Mouse (Mus musculus) cerebral cortex, adult 2 months (tissue): ENCODE data around the gene Fermt1.

Experiments
- WGBS: fragments of 180-500 bp; shearing (Covaris S2); methylation state at CpG from one replicate; pipeline ENCODE4 v1.1.7; 2018; 5-methylcytosine and 5-hydroxymethylcytosine counted together

Gene Fermt1

GRCm38 (mm10) chr2:132922076-132922873 is 23.4 kb downstream of the Fermt1 start:
- 85% methylated on average over 9 of the region's 9 CpGs for WGBS

- 49% methylated on average over 1 of the region's 1 CpGs for WGBS
Observed at GRCm38 (mm10) chr2:132914785-132915184, 30.9 kb downstream of the Fermt1 start.

DNA sequence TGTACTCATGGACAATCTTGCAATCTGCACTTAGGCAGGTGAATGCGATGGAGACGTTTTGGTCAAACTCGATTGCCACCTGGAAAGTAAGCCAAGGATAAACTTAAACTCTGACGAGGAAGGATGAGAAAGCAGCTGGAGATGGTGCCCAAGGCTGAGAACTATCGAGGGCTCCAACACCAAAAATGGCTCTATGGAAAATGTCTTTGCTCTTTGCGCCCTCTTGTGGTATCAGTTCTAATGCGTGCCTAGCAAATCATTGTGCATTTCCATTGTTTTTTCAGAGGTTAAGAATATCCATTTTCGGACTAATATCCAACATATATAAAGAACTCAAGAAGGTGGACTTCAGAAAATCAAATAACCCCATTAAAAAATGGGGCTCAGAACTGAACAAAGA is 38.9 kb downstream of the Fermt1 start:
- WGBS: 26% methylated on average over 8 of the region's 8 CpGs

GRCm38 (mm10) chr2:132904961-132905360 is 40.7 kb downstream of the Fermt1 start:
- 41% methylated on average over 2 of the region's 2 CpGs for WGBS

- 41% methylated on average over 3 of the region's 3 CpGs for WGBS
Observed at GRCm38 (mm10) chr2:132903498-132903897, 42.2 kb downstream of the Fermt1 start.

DNA sequence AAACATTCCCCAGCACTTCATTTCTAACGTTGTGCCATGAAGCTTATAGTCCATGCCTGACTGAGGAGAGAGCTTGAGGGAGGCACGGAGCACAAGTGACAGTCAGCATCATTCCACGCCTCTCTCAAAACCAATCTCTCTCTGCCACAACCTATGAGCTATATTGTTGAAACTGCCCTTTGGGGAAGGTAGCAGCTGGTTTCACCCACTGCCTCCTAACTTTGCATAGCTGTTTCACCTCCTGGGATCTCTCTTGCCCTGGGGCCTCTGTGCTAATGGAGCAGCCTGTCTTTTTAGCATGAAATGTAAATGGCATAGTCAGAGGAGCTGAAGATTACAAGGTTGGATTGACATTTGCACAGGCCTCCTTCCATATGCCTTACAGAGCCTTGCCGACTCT is 43.6 kb downstream of the Fermt1 start:
- WGBS: 72% methylated on average over 4 of the region's 4 CpGs

DNA sequence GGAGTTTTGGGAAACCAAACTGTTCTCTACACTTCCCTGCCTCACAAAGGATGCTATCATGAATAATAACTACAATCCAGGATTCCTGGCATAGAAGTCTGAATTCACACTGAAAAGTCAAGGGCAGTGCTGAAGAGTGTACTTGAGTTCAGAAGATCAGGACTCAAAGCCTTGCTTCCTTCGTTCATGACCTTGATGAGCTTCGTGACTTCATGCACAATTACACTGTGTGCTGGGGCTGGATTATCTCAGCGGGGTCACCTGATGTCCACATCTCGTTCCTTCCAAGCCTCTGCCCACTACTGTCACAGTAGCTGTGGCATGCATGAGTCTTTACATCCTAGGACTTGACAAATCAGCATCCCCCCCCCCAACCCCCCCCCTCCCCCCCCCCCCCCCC is 44.1 kb downstream of the Fermt1 start:
- WGBS: 84% methylated on average over 4 of the region's 4 CpGs

DNA sequence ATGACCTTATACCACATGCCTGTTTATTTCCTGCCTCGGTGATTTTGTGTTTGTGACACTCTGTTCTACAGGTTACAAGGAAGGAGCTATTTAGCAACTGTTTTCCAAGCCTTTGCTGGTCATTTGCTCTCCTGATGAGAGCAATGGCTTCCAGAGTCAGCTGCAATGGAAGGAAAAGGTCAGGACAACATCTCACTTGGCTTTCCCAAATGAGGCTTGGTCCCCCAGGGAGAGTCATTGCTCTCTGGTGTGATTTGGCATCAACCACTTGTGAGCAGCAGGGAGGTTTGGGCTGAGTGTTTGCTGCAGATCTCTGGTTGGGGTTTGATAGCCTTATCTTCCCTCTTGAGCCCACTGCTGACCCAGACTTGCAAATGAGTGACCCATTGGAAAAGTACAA is 45.1 kb downstream of the Fermt1 start:
- 76% methylated on average over 1 of the region's 1 CpGs for WGBS

- WGBS: 59% methylated on average over 1 of the region's 1 CpGs
Observed at GRCm38 (mm10) chr2:132898211-132898610, 47.5 kb downstream of the Fermt1 start.

GRCm38 (mm10) chr2:132893826-132894225 is 51.9 kb downstream of the Fermt1 start:
- WGBS: 35% methylated on average over 5 of the region's 5 CpGs

GRCm38 (mm10) chr2:132885312-132885711 is 60.4 kb downstream of the Fermt1 start:
- WGBS: 73% methylated on average over 7 of the region's 7 CpGs

DNA sequence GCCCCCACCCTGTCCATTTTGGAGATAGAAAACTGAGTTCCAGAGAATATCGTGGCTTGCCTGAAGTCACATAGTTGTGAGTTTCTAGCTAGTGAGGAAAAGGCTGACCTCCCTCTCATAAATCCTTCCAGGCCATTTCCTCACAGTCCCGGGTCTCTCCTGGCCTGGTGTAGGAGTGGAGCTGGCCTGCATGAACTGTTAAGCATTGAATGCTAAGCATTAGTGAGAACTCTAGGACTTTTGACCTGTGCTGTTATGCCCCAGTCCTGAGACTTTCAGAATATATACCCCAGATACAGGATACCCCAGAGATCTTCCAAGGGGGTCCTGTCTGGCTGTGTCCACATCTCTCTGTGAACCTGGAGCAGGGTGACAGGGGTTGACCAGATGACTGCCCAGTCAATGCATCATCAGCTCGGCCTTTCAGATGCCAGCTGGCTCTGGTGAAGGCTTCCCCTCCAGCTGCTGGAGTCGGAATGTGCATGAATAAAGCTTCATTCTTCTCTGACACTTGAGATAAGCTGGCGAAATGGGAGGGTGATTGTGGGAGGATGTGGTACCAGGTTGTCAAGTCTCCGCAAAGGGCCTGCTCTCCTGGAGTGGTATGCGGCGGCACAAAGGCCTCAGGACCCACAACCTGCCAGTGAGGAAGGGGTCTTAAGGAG is 61.3 kb downstream of the Fermt1 start:
- 70% methylated on average over 8 of the region's 8 CpGs for WGBS

- 53% methylated on average over 12 of the region's 12 CpGs for WGBS
Observed at GRCm38 (mm10) chr2:132880844-132881645, 64.7 kb downstream of the Fermt1 start, which contains the start of gene Lrrn4. Gene Lrrn4, minus strand, starts transcription at chr2:132880891.

DNA sequence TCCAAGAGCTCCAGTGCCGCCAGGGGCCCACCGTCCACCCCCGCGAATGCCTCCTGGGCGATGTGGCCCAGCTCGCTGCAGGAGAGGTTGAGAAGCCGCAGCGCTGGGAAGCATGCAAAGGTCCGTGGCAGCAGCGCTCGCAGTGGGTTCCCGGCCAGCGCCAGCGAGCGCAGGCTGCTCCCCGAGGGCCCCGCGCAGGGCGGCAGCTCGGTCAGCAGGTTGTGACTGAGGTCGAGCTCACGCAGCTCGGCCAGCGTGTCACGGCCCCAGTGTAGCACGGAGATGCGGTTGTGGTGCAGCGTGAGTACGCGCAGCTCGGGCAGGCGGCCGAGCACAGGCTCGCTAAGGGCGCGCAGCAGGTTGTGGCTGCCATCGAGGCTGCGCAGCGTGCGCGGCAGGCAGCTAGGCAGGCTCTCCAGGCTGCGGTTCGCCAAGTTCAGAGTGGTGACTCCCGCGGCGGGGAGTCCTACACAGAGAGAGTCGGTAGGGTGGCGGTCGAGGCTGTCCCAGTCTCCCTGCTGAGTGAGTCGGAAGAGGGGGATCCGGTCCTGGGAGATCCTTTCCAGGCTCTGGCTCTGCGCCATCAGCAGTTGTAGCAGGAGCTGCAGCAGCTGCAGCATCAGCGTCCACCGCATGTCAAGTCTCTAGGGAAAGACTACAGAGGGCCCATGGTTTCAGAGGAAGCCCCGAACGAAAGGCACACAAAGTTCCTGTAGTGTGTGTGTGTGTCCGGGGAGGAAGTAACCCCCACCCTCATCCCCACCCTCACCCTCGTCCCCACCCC is 66.3 kb downstream of the Fermt1 start:
- under 1% methylated on average over 58 of the region's 58 CpGs for WGBS

GRCm38 (mm10) chr2:132876991-132877390 is 68.7 kb downstream of the Fermt1 start:
- WGBS: 88% methylated on average over 1 of the region's 1 CpGs

- 73% methylated on average over 10 of the region's 10 CpGs for WGBS
Observed at GRCm38 (mm10) chr2:132873657-132874326, 71.9 kb downstream of the Fermt1 start.

DNA sequence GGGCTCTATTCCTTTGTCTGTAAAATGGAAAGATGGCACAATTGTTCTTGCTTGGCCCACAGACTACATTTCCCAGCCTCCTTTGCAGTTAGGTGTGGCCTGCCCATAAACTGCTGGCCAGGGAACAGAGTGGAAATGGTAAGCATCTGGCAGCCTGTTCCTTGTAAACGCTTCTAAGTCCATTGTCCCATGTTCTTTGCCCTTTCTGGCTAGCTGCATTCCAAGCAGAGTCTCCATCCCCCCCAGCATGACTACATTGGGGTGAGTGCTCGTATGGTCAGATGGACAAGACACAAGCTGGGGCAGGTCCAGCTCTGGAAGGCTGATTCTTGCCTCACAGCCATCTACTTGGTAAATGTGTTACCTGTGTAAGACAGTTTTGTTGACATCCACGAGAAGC is 74.0 kb downstream of the Fermt1 start:
- 78% methylated on average over 3 of the region's 3 CpGs for WGBS

- WGBS: 88% methylated on average over 4 of the region's 4 CpGs
Observed at GRCm38 (mm10) chr2:132870286-132870685, 75.4 kb downstream of the Fermt1 start.

DNA sequence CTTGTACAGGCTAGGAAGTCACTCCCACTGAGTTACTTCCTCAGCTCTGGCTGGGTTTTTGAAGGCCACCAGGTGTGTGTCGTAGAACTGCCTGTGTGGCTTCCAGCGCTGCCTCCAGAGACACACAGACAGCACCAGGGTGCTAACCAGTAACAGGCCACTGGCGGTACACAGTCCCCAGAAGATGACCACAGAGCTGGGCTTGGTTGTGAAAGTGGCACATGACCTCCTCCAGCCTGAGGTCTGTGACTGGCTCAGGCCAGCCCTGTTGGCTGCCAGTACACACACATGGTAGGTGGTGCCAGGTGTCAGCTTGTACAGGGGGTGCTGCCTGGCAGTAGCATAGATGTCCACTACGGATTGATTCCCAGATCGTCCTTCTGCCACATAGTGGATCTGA is 76.0 kb downstream of the Fermt1 start:
- 88% methylated on average over 5 of the region's 5 CpGs for WGBS

- 74% methylated on average over 5 of the region's 5 CpGs for WGBS
Observed at GRCm38 (mm10) chr2:132867521-132867920, 78.2 kb downstream of the Fermt1 start.

DNA sequence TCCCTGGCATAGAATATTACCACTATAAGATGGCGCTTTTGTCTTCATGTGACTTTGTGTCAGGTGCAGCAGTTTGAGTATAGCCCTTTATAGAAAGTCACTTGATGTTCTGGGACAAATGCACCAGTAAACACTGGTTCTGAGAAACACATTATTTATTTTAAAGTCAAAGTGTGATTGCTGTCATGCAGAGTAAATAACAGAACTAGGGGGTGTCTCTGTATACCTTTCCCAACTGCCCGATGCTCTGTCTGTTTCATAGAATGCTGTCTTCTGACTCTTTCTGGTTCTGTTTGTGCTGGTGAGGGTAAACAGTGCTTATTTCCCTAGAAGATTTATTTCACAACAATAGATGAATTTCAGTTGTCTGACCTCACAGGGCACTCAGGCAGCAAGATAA is 82.4 kb downstream of the Fermt1 start:
- 98% methylated on average over 2 of the region's 2 CpGs for WGBS
